In genomic region chr7:28651157-28651556, GRCm38 (mm10) we compare ENCODE assay signal across 19 mouse cellular contexts. TPM values are rescaled to one million over a fixed set of nuclear protein-coding genes. Genes with fewer than 3 reads are reported as not detected.
A peak's percentile ranks its signal among the peaks of the same experiment; 100 is the strongest.
DNase-seq lines count a peak whose midpoint lies in the region; ATAC-seq and TF ChIP-seq lines count a peak whose summit lies in the region.
"Had no signal": no experiment of that assay in that cellular context is flagged by ENCODE, and none has a peak within 500 bp of the region (broad histone marks: within the 10 kb centered on the region; RNA-seq: fewer than 3 reads in every experiment).

No protein-coding gene starts in this region.

- no peak overlapping the region for H3K9ac ChIP-seq in forebrain, postnatal 0 days
- H3K9ac ChIP-seq in forebrain, embryonic 12.5 days: no peak overlapping the region
- H3K9ac ChIP-seq in lung, embryonic 14.5 days: no peak overlapping the region
- H3K9ac ChIP-seq: limb, embryonic 13.5 days had no signal

- no peak for TF ChIP-seq POLR2A in bone marrow, adult 2 months (IDR thresholded peaks at IDR 0.05; ENCODE audit: borderline replicate concordance, control insufficient read depth, low read depth, low read length)

- H3K4me1 ChIP-seq in forebrain, postnatal 0 days (ENCODE audit: insufficient read depth): no peaks in the 10 kb centered on the region
- no peaks in the 10 kb centered on the region for H3K4me1 ChIP-seq in forebrain, embryonic 12.5 days
- H3K4me1 ChIP-seq in lung, embryonic 14.5 days (ENCODE audit: insufficient read depth): no peaks in the 10 kb centered on the region
- H3K4me1 ChIP-seq in bone marrow, adult 2 months (ENCODE audit: control insufficient read depth, insufficient read depth, low read length): no peaks in the 10 kb centered on the region; the same call in 1 of the 2 replicates
- H3K4me1 ChIP-seq: limb, embryonic 13.5 days; midbrain, embryonic 10.5 days had no signal

- no peaks in the 10 kb centered on the region for H3K9me3 ChIP-seq in forebrain, postnatal 0 days (ENCODE audit: low read length)
- H3K9me3 ChIP-seq in forebrain, embryonic 12.5 days: no peaks in the 10 kb centered on the region
- H3K9me3 ChIP-seq in lung, embryonic 14.5 days (ENCODE audit: low read depth, low read length): no peaks in the 10 kb centered on the region
- H3K9me3 ChIP-seq: limb, embryonic 13.5 days; midbrain, embryonic 10.5 days had no signal

- H3K27ac ChIP-seq in forebrain, postnatal 0 days (ENCODE audit: low read depth, low read length): no peak overlapping the region
- no peak overlapping the region for H3K27ac ChIP-seq in forebrain, embryonic 12.5 days
- H3K27ac ChIP-seq in lung, embryonic 14.5 days (ENCODE audit: low read depth): no peak overlapping the region
- no peak overlapping the region for H3K27ac ChIP-seq in bone marrow, adult 2 months (ENCODE audit: control insufficient read depth, insufficient read depth, low read depth, low read length, poor library complexity)
- H3K27ac ChIP-seq: limb, embryonic 13.5 days; midbrain, embryonic 10.5 days had no signal

- no peaks in the 10 kb centered on the region for H3K27me3 ChIP-seq in forebrain, postnatal 0 days (ENCODE audit: insufficient read depth, low read length)
- no peaks in the 10 kb centered on the region for H3K27me3 ChIP-seq in forebrain, embryonic 12.5 days
- no peaks in the 10 kb centered on the region for H3K27me3 ChIP-seq in lung, embryonic 14.5 days (ENCODE audit: insufficient read depth, low read length)
- H3K27me3 ChIP-seq: limb, embryonic 13.5 days had no signal

- no peaks in the 10 kb centered on the region for H3K36me3 ChIP-seq in forebrain, postnatal 0 days (ENCODE audit: insufficient read depth)
- no peaks in the 10 kb centered on the region for H3K36me3 ChIP-seq in forebrain, embryonic 12.5 days (replicated peaks)
- H3K36me3 ChIP-seq in lung, embryonic 14.5 days (ENCODE audit: insufficient read depth): no peaks in the 10 kb centered on the region
- H3K36me3 ChIP-seq: limb, embryonic 13.5 days; midbrain, embryonic 10.5 days had no signal

- TF ChIP-seq CTCF in forebrain, postnatal 0 days (IDR thresholded peaks at IDR 0.05; ENCODE audit: low read depth): peak; percentile 35; the same call in 1 of the 2 replicates
- peak; percentile 30; the same call in 1 of the 2 replicates for TF ChIP-seq CTCF in lung, embryonic 14.5 days (IDR thresholded peaks at IDR 0.05; ENCODE audit: low read depth)
- TF ChIP-seq CTCF in bone marrow, adult 2 months (IDR thresholded peaks at IDR 0.05; ENCODE audit: control insufficient read depth, insufficient read depth, low read length): peak; percentile 7; the same call in 1 of the 2 replicates

- DNase-seq in forebrain, postnatal 0 days: no peak
- DNase-seq in lung, embryonic 14.5 days: no peak
- no peak for DNase-seq in lung, adult 18-20 months
- peak; percentile 48 for DNase-seq in A20 (ENCODE audit: low read depth, low spot score)
- no peak for DNase-seq in urinary bladder, adult 18-20 months (ENCODE audit: low spot score in 2 of 2)
- DNase-seq in embryo, embryonic 9.5 days (ENCODE audit: extremely low spot score): no peak
- DNase-seq: adrenal gland, adult 2 months; kidney, postnatal 10 days had no signal

- no peak overlapping the region for H3K4me3 ChIP-seq in forebrain, postnatal 0 days (ENCODE audit: low read depth, low read length)
- no peak overlapping the region for H3K4me3 ChIP-seq in forebrain, embryonic 12.5 days (replicated peaks)
- H3K4me3 ChIP-seq in lung, embryonic 14.5 days (ENCODE audit: low read depth, low read length): no peak overlapping the region
- no peak overlapping the region for H3K4me3 ChIP-seq in bone marrow, adult 2 months (replicated peaks; ENCODE audit: control insufficient read depth, low read depth, low read length)
- H3K4me3 ChIP-seq: limb, embryonic 13.5 days; midbrain, embryonic 10.5 days; myocyte had no signal

- WGBS in forebrain, postnatal 0 days: 94% methylated on average over 2 of the region's 2 CpGs
- 88% methylated on average over 2 of the region's 2 CpGs for WGBS in forebrain, embryonic 12.5 days
- 97% methylated on average over 2 of the region's 2 CpGs for WGBS in lung, embryonic 14.5 days
- WGBS in bone marrow, adult 2 months: 81% methylated on average over 2 of the region's 2 CpGs

- ATAC-seq in forebrain, postnatal 0 days: no peak
- no peak for ATAC-seq in forebrain, embryonic 12.5 days (ENCODE audit: low FRiP score)
- ATAC-seq in lung, embryonic 14.5 days (ENCODE audit: insufficient read depth): no peak
- ATAC-seq: Patski had no signal

- H3K4me2 ChIP-seq in forebrain, postnatal 0 days (ENCODE audit: low read depth): no peak overlapping the region
- H3K4me2 ChIP-seq in forebrain, embryonic 12.5 days: no peak overlapping the region
- no peak overlapping the region for H3K4me2 ChIP-seq in lung, embryonic 14.5 days
- H3K4me2 ChIP-seq: limb, embryonic 13.5 days had no signal

RNA-seq across cellular contexts. Expression of gene Acp7, which starts 20.0 kb away (rescaled TPM):
- 0.24 and 0.85 TPM in 2 replicates for total RNA-seq in forebrain, postnatal 0 days (2014; rRNA removed)
- polyA plus RNA-seq in forebrain, postnatal 0 days (2015; fragmentation: Nextera tagmentation; extraction: Ambion mirVana): 0.12 and 0.50 TPM in 2 replicates
- not detected in 2 replicates for polyA plus RNA-seq in forebrain, embryonic 12.5 days (2016; fragmentation: Nextera tagmentation; extraction: Ambion mirVana)
- polyA plus RNA-seq in lung, embryonic 14.5 days (2014; fragmentation: Nextera tagmentation; extraction: Ambion mirVana): not detected in 2 replicates
- polyA plus RNA-seq in bone marrow, adult 2 months (2011; ENCODE audit: insufficient read depth, insufficient read length, low replicate concordance, missing spikeins): not detected in 2 replicates
- total RNA-seq: adrenal gland, adult 2 months; heart, adult 8-10 months; heart, postnatal 25 days had no signal
- polyA plus RNA-seq: adrenal gland, adult 2 months; C2C12; forebrain, embryonic 11.5 days; limb, embryonic 13.5 days; lung, embryonic 16.5 days; midbrain, embryonic 10.5 days; myocyte; Patski had no signal

RNA-seq across cellular contexts. Expression of gene Fbxo27, which starts 41.5 kb away (rescaled TPM):
- 7.4 and 8.2 TPM in 2 replicates for total RNA-seq in forebrain, postnatal 0 days (2014; rRNA removed)
- polyA plus RNA-seq in forebrain, postnatal 0 days (2015; fragmentation: Nextera tagmentation; extraction: Ambion mirVana): 9.0 and 10.0 TPM in 2 replicates
- 4.0 and 4.2 TPM in 2 replicates for polyA plus RNA-seq in forebrain, embryonic 12.5 days (2016; fragmentation: Nextera tagmentation; extraction: Ambion mirVana)
- 6.8 and 6.9 TPM in 2 replicates for polyA plus RNA-seq in lung, embryonic 14.5 days (2014; fragmentation: Nextera tagmentation; extraction: Ambion mirVana)
- 1.5 TPM in 1 of 2 replicates, not detected in the other for polyA plus RNA-seq in bone marrow, adult 2 months (2011; ENCODE audit: insufficient read depth, insufficient read length, low replicate concordance, missing spikeins)
- polyA plus RNA-seq: myocyte, Patski had no signal

RNA-seq across cellular contexts. Expression of gene Pak4, which starts 53.2 kb away (rescaled TPM):
- total RNA-seq in forebrain, postnatal 0 days (2014; rRNA removed): 11.5 and 11.9 TPM in 2 replicates
- 7.4 and 11.5 TPM in 2 replicates for polyA plus RNA-seq in forebrain, postnatal 0 days (2015; fragmentation: Nextera tagmentation; extraction: Ambion mirVana)
- polyA plus RNA-seq in forebrain, embryonic 12.5 days (2016; fragmentation: Nextera tagmentation; extraction: Ambion mirVana): 41.0 and 43.9 TPM in 2 replicates
- 46.2 and 52.5 TPM in 2 replicates for polyA plus RNA-seq in lung, embryonic 14.5 days (2014; fragmentation: Nextera tagmentation; extraction: Ambion mirVana)
- polyA plus RNA-seq in bone marrow, adult 2 months (2011; ENCODE audit: insufficient read depth, insufficient read length, low replicate concordance, missing spikeins): 6.1 and 13.6 TPM in 2 replicates

RNA-seq across cellular contexts. Expression of gene Samd4b, which starts 53.2 kb away (rescaled TPM):
- total RNA-seq in forebrain, postnatal 0 days (2014; rRNA removed): 35.2 and 49.1 TPM in 2 replicates
- 21.4 and 23.3 TPM in 2 replicates for polyA plus RNA-seq in forebrain, postnatal 0 days (2015; fragmentation: Nextera tagmentation; extraction: Ambion mirVana)
- polyA plus RNA-seq in forebrain, embryonic 12.5 days (2016; fragmentation: Nextera tagmentation; extraction: Ambion mirVana): 35.6 and 37.6 TPM in 2 replicates
- polyA plus RNA-seq in lung, embryonic 14.5 days (2014; fragmentation: Nextera tagmentation; extraction: Ambion mirVana): 27.9 and 34.0 TPM in 2 replicates
- 5.4 and 25.2 TPM in 2 replicates for polyA plus RNA-seq in bone marrow, adult 2 months (2011; ENCODE audit: insufficient read depth, insufficient read length, low replicate concordance, missing spikeins)
